Mouse (Mus musculus) neural tube, postnatal 0 days (tissue): Measurements from ENCODE around the gene L2hgdh. TPM values are rescaled to one million over a fixed set of nuclear protein-coding genes. Genes with fewer than 3 reads are reported as not detected.

Experiments
- microRNA counts: library from miRNA; unstranded; fragments of <30 nt; microRNA quantifications from one replicate; lab custom pipeline; 2015
- microRNA-seq: library from miRNA; unstranded; fragments of <30 nt; microRNA quantifications from one replicate; pipeline ENCODE4, GENCODE M21; 2016
- polyA plus RNA-seq: library from polyadenylated mRNA; unstranded; fragments of >200 nt; fragmentation: Nextera tagmentation; extraction: Ambion mirVana; gene quantifications from 2 replicates; pipeline ENCODE4 v1.2.1, GENCODE M21; 2015

The L2hgdh gene
- 9.9 and 10.2 TPM in 2 replicates for polyA plus RNA-seq

GRCm38 (mm10) chr12:69724711-69725460 is at the start of gene L2hgdh, which contains the start of gene Atp5s:
Gene L2hgdh (minus strand): TSS chr12:69724873.
Gene Atp5s (plus strand): TSS chr12:69724950.

GRCm38 (mm10) chr12:69681566-69682061 is 43.1 kb downstream of the L2hgdh start, which contains the start of gene Sos2:
Gene Sos2 (minus strand): TSS chr12:69681852.

MicroRNA genes within 50 kb of the gene (microRNA counts, 519-probe panel; counts per million panel counts)
- 40.5 counts per million for microRNA mmu-miR-681 (lab: Ali Mortazavi, UCI)

Small RNAs within 50 kb of the gene (microRNA-seq; reads per million reads assigned to microRNA genes)
- not detected for gene Mir681

Other genes with a start within 250 kb of the L2hgdh start
- gene Vcpkmt, start 141.8 kb downstream of the L2hgdh start, polyA plus RNA-seq = 38.2 and 39.0 TPM in 2 replicates
- gene Sos2, start 43.0 kb downstream of the L2hgdh start, polyA plus RNA-seq = 9.9 and 12.1 TPM in 2 replicates
- 40.1 and 43.6 TPM in 2 replicates for gene Atp5s, start 77 bp upstream of the L2hgdh start, polyA plus RNA-seq
- gene Cdkl1, start 66.4 kb upstream of the L2hgdh start, polyA plus RNA-seq = 22.6 and 26.2 TPM in 2 replicates
- 132 and 145 TPM in 2 replicates for gene Atl1, start 167.7 kb upstream of the L2hgdh start, polyA plus RNA-seq
- gene Map4k5, start 168.3 kb upstream of the L2hgdh start, polyA plus RNA-seq = 18.8 and 19.5 TPM in 2 replicates